Mouse (Mus musculus) myocyte (in vitro differentiated cells): ENCODE results near the gene Gm49416.

Experiments
- E2F4 ChIP-seq: IDR thresholded peaks from one replicate; pipeline ENCODE4 v1.6.1; 2011; ENCODE audit warnings: mild to moderate bottlenecking, control low read depth, moderate library complexity; ENCODE audit not compliant: insufficient read depth
- MAX ChIP-seq: IDR thresholded peaks from one replicate; pipeline ENCODE4 v1.6.1; 2011; ENCODE audit warnings: low read depth, mild to moderate bottlenecking, control low read depth
- MYOD1 ChIP-seq, 3 experiments: IDR thresholded peaks; one replicate each; pipeline ENCODE4 v1.6.1; 2011; ENCODE audit warnings: control low read depth in 2 of 3, low read depth in 2 of 3, mild to moderate bottlenecking in 2 of 3, moderate library complexity in 1 of 3; ENCODE audit not compliant: insufficient read length in 2 of 3, control insufficient read depth in 1 of 3
- MYOG ChIP-seq, 3 experiments: IDR thresholded peaks; one replicate each; pipeline ENCODE4 v1.6.1; 2011; ENCODE audit warnings: control low read depth in 2 of 3, low read depth in 2 of 3, mild to moderate bottlenecking in 2 of 3; ENCODE audit not compliant: insufficient read length in 2 of 3, control insufficient read depth in 1 of 3, insufficient read depth in 1 of 3
- POLR2A ChIP-seq: IDR thresholded peaks from one replicate; pipeline ENCODE4 v1.6.1; 2011; ENCODE audit warnings: low read depth, mild to moderate bottlenecking, control low read depth, moderate library complexity; ENCODE audit not compliant: insufficient read length
- POLR2AphosphoS2 ChIP-seq: IDR thresholded peaks from one replicate; pipeline ENCODE4 v1.6.1; 2011; ENCODE audit warnings: low read depth, control low read depth; ENCODE audit not compliant: insufficient read length
- REST ChIP-seq: IDR thresholded peaks from one replicate; pipeline ENCODE4 v1.6.1; 2011; ENCODE audit warnings: mild to moderate bottlenecking, control low read depth, moderate library complexity; ENCODE audit not compliant: insufficient read depth, insufficient read length
- SRF ChIP-seq: IDR thresholded peaks from one replicate; pipeline ENCODE4 v1.6.1; 2011; ENCODE audit warnings: low read depth; ENCODE audit not compliant: control insufficient read depth, insufficient read length
- TCF3 ChIP-seq: IDR thresholded peaks from one replicate; pipeline ENCODE4 v1.6.1; 2011; ENCODE audit warnings: low read depth, control low read depth; ENCODE audit not compliant: insufficient read length
- USF1 ChIP-seq: IDR thresholded peaks from one replicate; pipeline ENCODE4 v1.6.1; 2011; ENCODE audit warnings: low read depth, mild to moderate bottlenecking, control low read depth, moderate library complexity

GRCm38 (mm10) chr19:8895397-8895960 lies 6.8 kb downstream of the Gm49416 start:
- TF ChIP-seq POLR2A, result no peak
- TF ChIP-seq MYOD1 (IDR thresholded peaks at IDR 0.05; ENCODE audit: control insufficient read depth in 1 of 3, insufficient read length in 2 of 3, low read depth in 2 of 3), result no peak
- TF ChIP-seq USF1, result no peak
- TF ChIP-seq MAX, result no peak
- TF ChIP-seq E2F4, result no peak
- no peak for TF ChIP-seq SRF
- TF ChIP-seq MYOG (IDR thresholded peaks at IDR 0.05; ENCODE audit: control insufficient read depth in 1 of 3, insufficient read depth in 1 of 3, insufficient read length in 2 of 3, low read depth in 2 of 3), result no peak
- no peak for TF ChIP-seq TCF3
- TF ChIP-seq REST, result no peak
- TF ChIP-seq POLR2AphosphoS2, result no peak
